Mouse (Mus musculus) layer of hippocampus, postnatal 25 days (tissue): ENCODE measurements around the gene C1ql4. TPM values are rescaled to one million over a fixed set of nuclear protein-coding genes. Genes with fewer than 3 reads are reported as not detected.

Experiments
- DNase-seq, 2 experiments: peaks; one replicate each; pipeline ENCODE4 v3.0.0; 2022; ENCODE audit warnings: mixed read lengths in 2 of 2, low spot score in 1 of 2; ENCODE audit errors: extremely low spot score in 1 of 2
- microRNA-seq, 2 experiments: library from miRNA; unstranded; fragments of <30 nt; microRNA quantifications; one replicate each; pipeline ENCODE4 v1.2.0; 2021
- total RNA-seq, 2 experiments: library from RNA; stranded (reverse); gene quantifications; 2 replicates each; pipeline ENCODE4 v1.2.3; 2021

The C1ql4 gene
- total RNA-seq, 2 experiments from 2014 or later = not detected

DNA sequence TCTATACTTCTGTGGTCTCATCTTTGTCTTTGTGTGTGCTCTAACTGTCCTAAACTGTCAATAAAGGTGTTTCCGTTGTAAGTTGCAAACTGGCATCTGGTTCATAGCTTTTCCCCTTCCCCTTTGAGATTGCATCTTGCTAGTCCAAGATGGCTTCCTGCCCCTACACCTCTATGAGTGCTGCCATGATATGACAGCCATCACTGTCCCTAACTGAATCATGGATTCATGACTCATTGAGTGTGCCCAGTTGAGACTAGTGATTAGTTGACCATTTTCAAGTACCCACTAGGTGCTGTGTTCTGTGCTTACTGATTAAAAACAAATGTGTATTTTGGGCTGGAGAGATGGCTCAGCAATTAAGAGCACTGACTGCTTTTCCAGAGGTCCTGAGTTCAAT lies 49.6 kb downstream of the C1ql4 start:
- DNase-seq = no peak

- no peak for DNase-seq
Measured at GRCm38 (mm10) chr15:99036249-99036905, 51.2 kb downstream of the C1ql4 start.

- no peak for DNase-seq
Measured at GRCm38 (mm10) chr15:99035431-99035830, 52.2 kb downstream of the C1ql4 start.

Small RNA genes lying within 50 kb of the gene (microRNA-seq; reads per million reads assigned to microRNA genes)
- 0 reads per million in 2 experiments for gene Mir6960

Other genes with a start within 250 kb of the C1ql4 start
- 100 to 1,000 TPM in 1 of 2 experiments, 10 to 100 TPM in 1; 65.4 to 102 TPM for gene Kmt2d, start 216.6 kb downstream of the C1ql4 start, total RNA-seq
- 1 to 10 TPM; 4.7 to 7.7 TPM for gene Rhebl1, start 193.3 kb downstream of the C1ql4 start, total RNA-seq
- under 1 TPM; 0.17 to 0.19 TPM for gene Dhh, start 189.3 kb downstream of the C1ql4 start, total RNA-seq
- gene Lmbr1l, start 169.6 kb downstream of the C1ql4 start, total RNA-seq = 10 to 100 TPM; 11.5 to 17.9 TPM
- gene Tuba1b, start 153.3 kb downstream of the C1ql4 start, total RNA-seq = 100 to 1,000 TPM; 478 to 525 TPM
- gene Gm49450, start 134.3 kb downstream of the C1ql4 start, total RNA-seq = not detected
- gene Tuba1a, start 134.1 kb downstream of the C1ql4 start, total RNA-seq = 1,000 to 10,000 TPM; 1,021 to 1,172 TPM
- gene Tuba1c, start 57.9 kb downstream of the C1ql4 start, total RNA-seq = 10 to 100 TPM; 62.5 to 77.9 TPM
- 1 to 10 TPM; 1.2 to 1.4 TPM for gene Prph, start 32.6 kb downstream of the C1ql4 start, total RNA-seq
- under 1 TPM; 0.63 to 0.69 TPM for gene Troap, start 13.2 kb downstream of the C1ql4 start, total RNA-seq
- gene Dnajc22, start 5.4 kb upstream of the C1ql4 start, total RNA-seq = under 1 TPM; 0.17 to 0.47 TPM
- gene Spats2, start 38.1 kb upstream of the C1ql4 start, total RNA-seq = 10 to 100 TPM; 30.9 to 35.3 TPM
- gene Kcnh3, start 137.0 kb upstream of the C1ql4 start, total RNA-seq = 10 to 100 TPM; 81.0 to 84.7 TPM
- 10 to 100 TPM; 68.5 to 71.8 TPM for gene Mcrs1, start 164.1 kb upstream of the C1ql4 start, total RNA-seq
- 100 to 1,000 TPM in 1 of 2 experiments, 10 to 100 TPM in 1; 81.5 to 116 TPM for gene Prpf40b, start 207.3 kb upstream of the C1ql4 start, total RNA-seq
- gene Fam186b, start 208.1 kb upstream of the C1ql4 start, total RNA-seq = 1 to 10 TPM; 1.2 to 1.3 TPM